Mouse (Mus musculus) CD8-positive naive resting alpha-beta T cell, adult 57 days (primary cell): Measurements from ENCODE around the gene Atp10a. TPM values are rescaled to one million over a fixed set of nuclear protein-coding genes. Genes with fewer than 3 reads are reported as not detected.

Experiments
- total RNA-seq: library from RNA; stranded (reverse); gene quantifications from one replicate; pipeline ENCODE4 v1.2.4, GENCODE M21; 2023

The Atp10a gene
- total RNA-seq, result 17.8 TPM

DNA sequence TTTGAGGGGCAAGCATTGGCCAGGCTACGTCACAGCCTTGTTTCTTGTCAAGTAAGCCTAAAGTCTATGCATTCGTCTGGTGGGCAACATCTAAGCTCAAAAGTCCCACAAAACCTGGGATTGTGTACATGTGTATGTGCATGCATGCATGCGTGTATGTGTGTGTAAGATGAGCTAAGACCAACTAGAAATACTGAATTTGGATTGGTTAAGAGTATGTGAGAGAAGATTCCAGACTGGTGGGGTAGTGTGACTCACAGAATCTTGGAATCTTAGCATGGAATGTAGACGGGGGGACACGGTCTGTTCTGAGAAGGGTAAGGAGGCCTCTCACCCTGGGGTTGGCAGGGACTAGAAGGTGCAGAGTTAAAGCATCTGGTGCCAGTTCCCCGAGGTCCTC lies at the start of gene Atp10a:
Gene Atp10a (plus strand): TSS at position 301 of the 400 bp plus-strand sequence.

